Mouse (Mus musculus) right cerebral cortex, adult 2 months (tissue): ENCODE measurements around the gene Tspan8.
A peak's percentile ranks its signal among the peaks of the same experiment; 100 is the strongest.
"Not testable (repeated sequence)": the region's sequence is repeated elsewhere in the genome, so short reads cannot be mapped to it uniquely, and the experiment has no call there.

Experiments used
- DNase-seq, 2 experiments: peaks; one replicate each; pipeline ENCODE4 v3.0.0; 2021 to 2022; ENCODE audit warnings: low spot score in 2 of 2

Tspan8 gene

GRCm38 (mm10) chr10:115816511-115816910 lies at the start of gene Tspan8:
Tspan8 (plus strand) TSS chr10:115816832.
- DNase-seq, result no peak

- DNase-seq, result no peak
Measured at GRCm38 (mm10) chr10:115770032-115770431, 46.6 kb upstream of the Tspan8 start.

- DNase-seq, result no peak
Measured at GRCm38 (mm10) chr10:115774451-115774850, 42.2 kb upstream of the Tspan8 start.

GRCm38 (mm10) chr10:115775945-115776905 lies 40.4 kb upstream of the Tspan8 start:
- DNase-seq, result peak in 1 of 2 experiments; percentile 12

DNA sequence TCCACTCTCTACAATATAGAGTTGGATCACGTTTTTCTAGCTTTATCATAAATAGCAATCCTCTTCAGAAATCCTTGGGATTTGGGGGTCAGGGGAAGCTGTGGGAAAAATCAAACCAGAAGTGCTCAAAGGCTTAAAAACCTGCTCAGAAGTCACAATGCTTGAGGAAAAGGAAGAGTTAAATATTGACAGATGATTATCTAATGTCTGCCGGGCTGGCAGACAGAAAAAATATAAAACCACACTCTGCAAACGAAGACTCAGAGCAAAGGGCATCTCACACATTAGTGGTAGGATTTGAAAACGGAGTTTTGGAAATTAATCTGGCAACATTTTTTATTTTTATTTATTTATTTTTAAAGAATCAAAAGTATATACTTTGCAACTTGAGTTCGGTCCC lies 39.3 kb upstream of the Tspan8 start:
- DNase-seq, result no peak

DNA sequence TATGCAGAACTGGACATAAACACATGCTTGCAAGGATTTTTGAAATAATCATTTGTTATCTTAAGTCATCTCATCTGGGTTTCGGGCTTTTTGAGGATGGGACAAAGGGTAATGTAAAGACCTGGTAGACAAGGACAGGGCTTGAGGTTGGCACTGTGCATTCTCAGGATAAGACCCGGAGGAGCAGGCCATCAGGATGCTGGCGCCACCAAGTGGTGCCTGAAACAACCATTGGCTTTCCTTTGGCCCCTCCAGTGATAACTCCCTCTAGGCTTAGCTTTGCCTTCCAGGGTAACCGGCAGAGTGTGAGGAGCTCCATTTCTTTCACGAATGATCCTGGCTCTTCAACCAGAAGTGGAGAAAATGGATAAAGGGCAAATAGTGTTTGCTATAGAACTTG lies 38.0 kb upstream of the Tspan8 start:
- DNase-seq, result peak; percentile 7 to 17

GRCm38 (mm10) chr10:115780239-115781016 lies 36.2 kb upstream of the Tspan8 start:
- no peak for DNase-seq

GRCm38 (mm10) chr10:115783232-115783631 lies 33.4 kb upstream of the Tspan8 start:
- DNase-seq, result no peak

- DNase-seq, result no peak
Measured at GRCm38 (mm10) chr10:115790788-115791187, 25.8 kb upstream of the Tspan8 start.

DNA sequence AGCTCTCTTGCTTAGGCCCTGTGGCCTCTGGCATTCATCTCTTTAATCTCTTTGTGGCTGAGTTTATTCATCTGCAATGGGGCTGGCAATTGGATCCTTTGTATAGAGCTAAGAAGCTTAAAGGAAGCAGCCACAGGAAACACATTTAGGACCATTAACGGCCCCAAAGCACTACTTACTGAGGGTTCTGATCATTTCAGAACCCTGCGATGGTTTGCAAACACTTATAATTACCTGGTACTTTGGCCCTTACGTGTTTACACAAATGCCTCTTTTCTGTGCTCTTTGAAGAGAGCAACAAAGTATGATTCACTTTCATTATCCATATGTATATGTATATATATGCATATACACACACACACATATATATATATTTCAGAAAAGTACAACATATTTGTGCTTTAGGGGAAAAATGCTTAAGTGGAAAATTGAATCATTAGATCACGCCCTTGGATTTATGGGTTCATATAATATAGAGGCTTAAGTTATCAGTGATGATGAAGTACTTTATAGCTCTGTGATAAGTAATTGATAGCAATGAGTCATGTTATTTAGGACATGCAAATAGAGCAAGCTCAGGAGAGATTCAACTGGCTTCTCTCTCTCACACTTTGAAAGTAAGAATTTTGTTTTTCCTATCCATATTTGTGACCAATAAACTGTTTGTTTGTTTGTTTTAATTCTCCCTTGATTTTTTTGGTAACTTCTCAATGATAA lies 20.4 kb upstream of the Tspan8 start:
- no peak for DNase-seq

- no peak for DNase-seq
Measured at GRCm38 (mm10) chr10:115801464-115801863, 15.2 kb upstream of the Tspan8 start.

GRCm38 (mm10) chr10:115803013-115803412 lies 13.6 kb upstream of the Tspan8 start:
- not testable (repeated sequence) for DNase-seq

DNA sequence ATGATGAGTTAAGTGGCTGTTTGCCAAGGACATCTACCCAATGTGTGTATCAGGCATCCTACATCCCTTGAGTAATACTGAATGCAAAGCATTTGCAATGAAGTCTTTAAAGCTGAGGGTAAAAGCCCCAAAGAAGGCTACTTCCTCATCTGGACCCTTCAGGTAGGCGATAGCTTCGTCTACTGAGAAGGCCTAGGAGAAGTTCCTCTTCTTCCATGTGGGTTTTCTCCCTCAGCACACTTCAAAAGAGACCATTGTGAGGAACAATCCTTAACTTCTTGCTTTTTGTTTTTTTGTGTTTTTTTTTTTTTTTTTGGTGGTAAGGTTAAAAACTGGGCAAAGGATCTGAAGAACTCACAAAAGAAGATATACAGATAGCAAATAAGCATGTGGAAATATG lies 12.9 kb upstream of the Tspan8 start:
- DNase-seq, result no peak

GRCm38 (mm10) chr10:115805987-115806386 lies 10.6 kb upstream of the Tspan8 start:
- no peak for DNase-seq

DNA sequence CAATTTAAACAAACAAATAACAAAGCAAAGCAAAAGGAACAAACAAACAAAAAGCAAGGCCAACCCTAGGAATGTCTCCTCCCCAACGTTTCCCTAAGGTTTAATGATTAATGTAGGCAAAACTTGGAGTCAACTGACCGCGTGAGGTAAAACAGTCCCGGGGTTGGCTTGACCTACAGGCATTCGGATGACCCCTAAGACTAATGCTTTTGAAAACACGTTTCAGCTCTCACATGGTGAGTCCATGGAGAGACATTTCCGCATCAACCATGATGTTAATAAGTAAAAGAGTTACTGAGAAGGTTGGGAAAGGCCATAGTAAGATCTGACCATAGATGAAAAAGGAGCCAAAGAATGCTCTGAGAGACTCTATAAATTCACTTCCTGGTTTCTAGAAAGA lies 7.5 kb upstream of the Tspan8 start:
- DNase-seq, result no peak

GRCm38 (mm10) chr10:115811519-115811918 lies 5.1 kb upstream of the Tspan8 start:
- DNase-seq, result no peak

DNA sequence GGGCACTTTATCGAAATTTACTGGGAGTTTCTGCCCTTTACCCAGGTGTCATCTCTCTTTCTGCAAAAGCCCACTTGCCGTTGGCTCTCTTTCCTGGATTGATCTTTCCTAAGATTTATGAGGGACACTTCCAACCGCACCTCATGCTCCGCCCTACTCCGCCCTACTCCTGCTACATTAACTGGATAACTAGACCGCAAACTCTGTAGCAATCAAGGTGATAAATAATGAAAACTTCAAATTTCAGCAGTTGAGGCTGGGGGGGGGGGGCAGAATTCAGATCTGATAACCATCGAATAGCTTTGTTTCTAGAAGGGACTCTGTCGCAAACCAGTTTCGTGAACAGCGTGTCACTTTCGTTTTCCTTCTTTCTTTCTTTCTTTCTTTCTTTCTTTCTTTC lies 1.8 kb upstream of the Tspan8 start:
- DNase-seq, result no peak

- DNase-seq, result no peak
Measured at GRCm38 (mm10) chr10:115817056-115817724, 558 bp downstream of the Tspan8 start.

GRCm38 (mm10) chr10:115825289-115825688 lies 8.7 kb downstream of the Tspan8 start:
- peak; percentile 2 to 8 for DNase-seq

GRCm38 (mm10) chr10:115828872-115829271 lies 12.2 kb downstream of the Tspan8 start:
- no peak for DNase-seq

DNA sequence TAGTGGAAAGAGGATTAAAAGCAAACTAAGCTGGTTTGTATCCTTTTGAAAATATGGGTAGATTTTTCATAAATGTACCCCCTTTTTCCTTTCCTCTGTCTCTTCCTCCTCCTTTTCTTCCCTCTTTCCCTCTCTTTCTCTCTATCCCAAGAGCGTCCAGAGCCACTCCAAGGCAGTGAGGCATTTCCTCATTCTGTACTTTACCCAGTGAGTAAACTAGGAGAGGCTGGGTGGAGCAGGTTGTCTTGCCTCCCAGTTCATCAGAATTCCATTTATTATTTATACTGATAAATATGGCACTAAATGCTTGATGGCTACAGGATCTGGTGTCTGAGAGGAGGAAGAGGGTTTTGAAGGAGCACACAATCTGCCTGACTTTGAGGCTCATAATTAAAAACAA lies 13.1 kb downstream of the Tspan8 start:
- no peak for DNase-seq
